Mouse (Mus musculus): ENCODE results near the gene Fads3.

The Fads3 gene

DNA sequence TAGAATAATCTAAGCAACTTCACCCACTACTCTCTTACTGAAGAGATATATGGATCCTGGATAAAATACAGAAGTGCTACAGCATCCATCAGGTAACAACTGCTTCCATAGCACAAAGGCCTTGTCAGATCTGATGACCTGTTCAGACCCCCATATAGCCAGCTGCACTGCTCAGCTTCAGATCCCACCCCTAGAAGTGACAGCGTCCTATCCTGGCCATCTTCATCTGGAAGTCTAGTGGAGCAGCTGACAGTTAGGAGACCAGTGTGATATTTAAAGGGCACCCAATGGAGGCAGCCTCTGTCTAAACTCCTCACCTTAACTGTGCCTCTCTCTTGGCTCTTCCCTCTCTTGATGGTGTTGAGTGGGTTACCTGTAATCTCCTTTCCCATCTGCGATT, 67.3 kb downstream of the Fads3 start:
- no peak for DNase-seq (ENCODE audit: low read depth, low spot score)
